Mouse (Mus musculus) CD8-positive naive resting alpha-beta T cell, adult 57 days (primary cell): ENCODE data around the gene Blvra. TPM values are rescaled to one million over a fixed set of nuclear protein-coding genes. Genes with fewer than 3 reads are reported as not detected.

Source experiments
- total RNA-seq: library from RNA; stranded (reverse); gene quantifications from one replicate; pipeline ENCODE4 v1.2.4, GENCODE M21; 2023

Blvra gene
- 16.3 TPM for total RNA-seq

DNA sequence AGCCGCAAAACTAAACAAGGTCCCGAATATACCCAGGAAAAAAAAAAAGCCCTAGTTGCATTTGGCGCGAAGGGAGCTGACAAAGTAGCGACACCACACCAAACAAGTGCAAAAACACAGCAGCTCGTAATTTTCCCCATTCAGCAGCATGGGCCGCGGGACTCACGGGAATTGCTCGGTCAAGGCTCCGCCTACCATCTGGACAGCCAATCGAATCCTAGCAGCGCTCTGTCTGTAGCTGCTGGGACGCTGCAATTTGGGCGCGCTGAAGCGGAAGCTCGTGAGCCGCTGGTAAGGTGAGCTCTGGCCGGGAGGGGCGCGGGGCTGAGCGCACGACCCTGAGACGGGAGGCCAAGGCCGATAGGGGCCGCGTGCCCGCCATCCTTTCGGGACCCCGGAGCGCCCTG, at the start of gene Blvra:
Gene Blvra (plus strand): TSS at position 231 of the 407 bp plus-strand sequence.

DNA sequence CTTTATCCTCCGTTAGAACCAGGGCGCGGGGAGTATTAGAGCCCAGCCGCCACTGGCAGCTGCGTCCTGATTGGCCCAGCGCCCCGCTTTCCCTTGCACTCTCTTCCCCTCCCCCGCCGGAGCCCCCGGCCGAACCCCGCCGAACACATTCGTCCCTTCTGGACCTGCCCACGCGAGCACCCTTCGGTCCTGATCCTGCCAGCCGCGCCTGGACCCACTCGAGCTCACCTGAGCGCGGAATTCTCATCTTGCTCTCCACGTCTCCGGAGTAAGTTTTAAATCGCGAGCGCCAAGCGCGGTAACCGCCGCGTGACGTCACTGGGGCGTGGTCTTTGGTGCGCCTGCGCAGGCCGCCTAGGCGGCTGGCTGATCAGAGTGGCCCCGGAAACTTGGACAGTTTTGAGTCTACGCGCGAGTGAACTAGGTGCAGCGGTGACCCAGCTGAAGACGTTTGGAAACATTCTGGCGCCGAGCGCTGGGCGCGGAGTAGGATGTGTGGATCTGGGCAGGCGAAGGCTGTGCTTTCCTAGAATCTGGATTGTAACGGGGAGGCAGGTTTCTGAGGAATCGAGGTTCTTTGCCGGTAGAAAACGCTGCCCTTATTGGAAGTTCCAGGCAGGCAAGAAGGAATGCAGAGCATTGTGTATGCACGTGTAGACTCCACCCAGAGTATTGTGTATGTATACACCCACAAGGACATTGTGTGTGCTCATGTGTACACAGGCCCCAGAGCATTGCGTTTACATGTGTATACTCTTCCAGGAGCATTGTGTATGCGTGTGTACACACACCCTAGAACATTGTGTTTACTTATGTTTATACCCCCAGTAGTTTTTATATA, 63.4 kb downstream of the Blvra start, which contains the start of gene Ncaph:
Gene Ncaph (minus strand): TSS at position 334 of the 841 bp plus-strand sequence.

DNA sequence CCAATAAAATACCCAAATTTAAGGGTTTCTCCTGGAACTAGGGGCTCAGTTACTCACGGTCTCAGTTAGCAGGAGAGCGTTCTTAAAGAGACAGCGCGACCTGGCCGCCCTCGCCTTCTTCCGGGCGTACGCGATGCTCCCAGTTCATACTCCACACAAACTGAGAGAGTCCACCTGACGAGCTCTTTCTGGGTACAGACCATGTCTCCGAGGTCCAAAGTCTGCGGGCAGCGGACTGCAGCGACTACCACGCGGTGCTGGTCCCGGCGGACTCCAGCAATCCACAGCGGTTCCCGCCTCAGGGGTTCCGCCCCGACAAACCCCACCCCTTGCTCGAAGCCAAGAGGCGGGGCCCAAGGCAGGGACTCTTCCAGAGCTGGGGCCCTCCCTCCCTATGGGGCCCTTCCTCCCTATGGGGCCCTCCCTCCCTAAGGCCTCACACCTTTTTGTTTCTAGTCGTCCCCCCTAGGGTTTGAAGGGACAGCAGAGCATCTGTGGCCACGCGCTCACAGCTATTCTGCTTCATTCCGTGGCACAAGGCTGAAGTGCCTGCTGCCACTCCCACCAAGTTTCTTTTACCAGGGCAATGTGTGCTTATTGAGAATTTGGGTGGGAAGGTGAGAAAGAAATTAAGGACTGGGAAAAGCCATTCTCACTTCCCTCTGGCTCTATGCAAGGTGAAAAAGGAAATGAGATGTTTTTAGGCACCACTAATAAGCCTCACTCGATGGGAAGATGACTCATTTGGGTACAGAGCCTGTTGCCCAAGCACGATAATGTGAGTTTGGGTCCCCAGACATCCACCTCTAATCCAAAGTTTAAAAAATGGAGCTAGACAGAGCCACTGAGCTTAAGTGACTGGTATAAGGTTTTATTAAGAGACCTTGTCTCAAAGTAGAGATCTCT, 72.9 kb downstream of the Blvra start, which contains the start of gene Itpripl1:
Gene Itpripl1 (minus strand): TSS at position 285 of the 906 bp plus-strand sequence.

Other genes with a start within 250 kb of the Blvra start
- 112 TPM for gene Trpm7, start 194.4 kb upstream of the Blvra start, total RNA-seq
- 64.5 TPM for gene Sppl2a, start 137.4 kb upstream of the Blvra start, total RNA-seq
- 29.1 TPM for gene Ap4e1, start 61.9 kb upstream of the Blvra start, total RNA-seq
- gene Ncaph, start 63.3 kb downstream of the Blvra start, total RNA-seq = 3.3 TPM
- 17.2 TPM for gene Itpripl1, start 72.8 kb downstream of the Blvra start, total RNA-seq
- 1.5 TPM for gene 1810024B03Rik, start 137.6 kb downstream of the Blvra start, total RNA-seq
- 159 TPM for gene Snrnp200, start 137.7 kb downstream of the Blvra start, total RNA-seq
- 46.3 TPM for gene Ciao1, start 177.2 kb downstream of the Blvra start, total RNA-seq
- 50.3 TPM for gene Tmem127, start 177.2 kb downstream of the Blvra start, total RNA-seq
- 61.9 TPM for gene Stard7, start 199.6 kb downstream of the Blvra start, total RNA-seq